16 mouse cellular contexts compared by ENCODE assay signal in the genomic region with DNA sequence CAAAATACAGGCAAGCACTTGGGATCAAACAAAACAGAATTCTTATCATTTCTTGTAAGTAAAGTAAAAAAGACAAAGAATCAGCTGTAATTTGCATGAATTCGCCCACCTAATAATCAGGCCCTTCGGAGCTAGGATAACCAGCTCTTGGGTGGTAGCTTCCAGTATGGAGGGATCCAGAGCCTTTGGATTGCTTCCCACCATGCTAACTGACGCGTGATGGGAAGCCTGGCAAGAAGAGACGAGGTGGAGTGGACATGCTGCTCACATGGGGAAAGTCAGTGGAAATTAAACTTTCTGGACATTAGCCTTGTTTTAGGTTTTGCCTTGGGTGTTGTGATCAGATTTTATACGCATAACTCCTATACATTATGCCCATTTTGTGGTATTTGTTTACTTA.
"Had no signal": no experiment of that assay in that cellular context is flagged by ENCODE, and none has a peak within 500 bp of the region (broad histone marks: within the 10 kb centered on the region; RNA-seq: fewer than 3 reads in every experiment).

No protein-coding gene starts in this region.

- DNase-seq: heart, postnatal 10 days; heart, postnatal 14 days; heart, postnatal 36 days; heart, postnatal 4 days; kidney, adult 11 months; kidney, adult 18-20 months; kidney, adult 2 months; kidney, adult 8-10 months; kidney, adult 9 months; kidney, postnatal 10 days; kidney, postnatal 14 days; kidney, postnatal 25 days; kidney, postnatal 36 days; kidney, postnatal 4 days; layer of hippocampus, adult 9-11 months; layer of hippocampus, postnatal 36 days had no signal
